Mouse (Mus musculus) liver, postnatal 0 days (tissue): Measurements from ENCODE around the gene Smarcd2. TPM values are rescaled to one million over a fixed set of nuclear protein-coding genes. Genes with fewer than 3 reads are reported as not detected.

Experiments used
- ATAC-seq: fragments of 200-750 bp; cut with Nextera tagmentation; 2 replicates; pipeline ENCODE4 v1.8.0; 2017; ENCODE audit warnings: mild to moderate bottlenecking, moderate library complexity
- DNase-seq: peaks from one replicate; pipeline ENCODE4 v3.0.0-alpha.2; 2016
- H3K27ac ChIP-seq: fragments of 300-500 bp; sonication (generic); 2 replicates; pipeline ENCODE4 v1.5.1; 2014; ENCODE audit warnings: antibody characterized with exemption, moderate library complexity, mild to moderate bottlenecking, low read depth
- H3K27me3 ChIP-seq: fragments of 300-500 bp; sonication (generic); 2 replicates; pipeline ENCODE4 v1.6.1; 2014; ENCODE audit warnings: low read length, control low read depth, mixed read lengths; ENCODE audit not compliant: insufficient read depth
- H3K36me3 ChIP-seq: fragments of 300-500 bp; sonication (generic); replicated peaks from 2 replicates; pipeline ENCODE4 v1.6.1; 2014; ENCODE audit warnings: mild to moderate bottlenecking, control low read depth, low read length, moderate library complexity, mixed read lengths; ENCODE audit not compliant: insufficient read depth
- H3K4me1 ChIP-seq: fragments of 300-500 bp; sonication (generic); 2 replicates; pipeline ENCODE4 v1.6.1; 2014; ENCODE audit warnings: antibody characterized with exemption, mild to moderate bottlenecking, control low read depth; ENCODE audit not compliant: insufficient read depth
- H3K4me2 ChIP-seq: fragments of 300-500 bp; sonication (generic); 2 replicates; pipeline ENCODE4 v1.6.1; 2014; ENCODE audit warnings: low read depth, mild to moderate bottlenecking, low read length, moderate library complexity, mixed read lengths
- H3K4me3 ChIP-seq: fragments of 300-500 bp; sonication (generic); 2 replicates; pipeline ENCODE4 v1.5.1; 2014; ENCODE audit warnings: low read depth, low read length
- H3K9ac ChIP-seq: fragments of 300-500 bp; sonication (generic); replicated peaks from 2 replicates; pipeline ENCODE4 v1.6.1; 2014; ENCODE audit warnings: mild to moderate bottlenecking, moderate library complexity
- H3K9me3 ChIP-seq: fragments of 300-500 bp; sonication (generic); 2 replicates; pipeline ENCODE4 v1.6.1; 2016; ENCODE audit warnings: mild to moderate bottlenecking, control low read depth, low read length, mixed read lengths
- CTCF ChIP-seq: sonication (generic); IDR thresholded peaks from 2 replicates; pipeline ENCODE4 v1.5.1; 2016; ENCODE audit warnings: antibody characterized with exemption, low read depth
- EP300 ChIP-seq: IDR thresholded peaks from 2 replicates; pipeline ENCODE4 v1.6.1; 2016; ENCODE audit warnings: antibody characterized with exemption, low read depth, mild to moderate bottlenecking
- WGBS: fragments of 180-500 bp; shearing (Covaris S2); extraction: QIAGEN DNeasy Blood & Tissue Kit; methylation state at CpG from one replicate; pipeline ENCODE4 v1.1.7; 2014; ENCODE audit not compliant: insufficient replicate concordance; 5-methylcytosine and 5-hydroxymethylcytosine counted together
- polyA plus RNA-seq: library from polyadenylated mRNA; unstranded; fragments of >200 nt; fragmentation: Nextera tagmentation; extraction: Ambion mirVana; gene quantifications from 2 replicates; pipeline ENCODE4 v1.2.1, GENCODE M21; 2015

Smarcd2 gene
- polyA plus RNA-seq, 1 experiment from 2014 or later, result 16.4 TPM

DNA sequence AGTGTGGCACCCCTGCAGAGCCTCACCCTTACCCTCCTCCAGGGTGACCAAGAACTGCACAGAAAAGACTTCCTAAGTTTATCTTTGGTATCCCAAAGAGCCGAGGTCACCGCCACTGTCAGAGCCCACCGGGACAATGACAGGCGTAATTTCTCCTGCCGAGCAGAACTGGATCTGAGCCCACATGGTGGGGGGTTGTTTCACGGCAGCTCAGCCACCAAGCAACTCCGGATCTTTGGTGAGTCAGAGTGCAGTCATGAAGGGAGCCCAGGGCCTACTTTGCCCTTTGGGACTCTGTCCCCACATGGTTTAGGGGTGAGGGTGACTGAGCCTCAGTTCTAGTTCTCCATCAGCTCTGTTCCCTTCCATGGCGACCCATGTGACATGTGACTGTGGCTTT is 11.4 kb upstream of the Smarcd2 start:
- no peak overlapping the region for H3K4me3 ChIP-seq
- H3K9ac ChIP-seq, result no peak overlapping the region
- no peak for ATAC-seq
- no peak overlapping the region for H3K27ac ChIP-seq
- no peaks in the 10 kb centered on the region for H3K4me1 ChIP-seq
- no peaks in the 10 kb centered on the region for H3K9me3 ChIP-seq
- H3K4me2 ChIP-seq, result no peak overlapping the region
- H3K36me3 ChIP-seq, result no peaks in the 10 kb centered on the region
- no peaks in the 10 kb centered on the region for H3K27me3 ChIP-seq
- TF ChIP-seq EP300 (no peak), CTCF (no peak)
- DNase-seq, result no peak
- 62% methylated on average over 8 of the region's 8 CpGs for WGBS

DNA sequence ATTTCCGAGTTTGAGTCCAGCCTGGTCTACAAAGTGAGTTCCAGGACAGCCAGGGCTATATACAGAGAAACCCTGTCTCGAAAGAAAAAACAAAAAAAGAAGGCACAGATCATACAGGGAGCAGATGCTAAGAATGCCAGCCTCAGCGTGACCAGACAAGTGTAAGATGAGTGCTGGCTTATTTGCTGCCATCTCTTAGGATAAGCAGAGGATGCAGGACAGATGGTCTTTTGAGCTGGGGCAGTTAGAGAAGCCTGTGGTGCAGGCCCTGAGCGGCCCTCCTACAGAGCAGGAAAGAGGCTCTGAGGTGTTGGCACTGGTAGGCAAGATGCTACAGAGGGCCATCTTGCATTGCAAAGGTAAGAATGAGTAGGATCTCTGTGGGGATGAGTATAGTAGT is 10.6 kb upstream of the Smarcd2 start:
- DNase-seq (no peak), ATAC-seq (no peak)
- no peaks in the 10 kb centered on the region for H3K36me3 ChIP-seq
- H3K9me3 ChIP-seq, result no peaks in the 10 kb centered on the region
- H3K4me3 ChIP-seq, result no peak overlapping the region
- no peak overlapping the region for H3K27ac ChIP-seq
- H3K9ac ChIP-seq, result no peak overlapping the region
- 80% methylated on average over 4 of the region's 4 CpGs for WGBS
- TF ChIP-seq CTCF, result no peak
- TF ChIP-seq EP300, result no peak
- H3K4me1 ChIP-seq, result no peaks in the 10 kb centered on the region
- no peak overlapping the region for H3K4me2 ChIP-seq
- H3K27me3 ChIP-seq, result no peaks in the 10 kb centered on the region

DNA sequence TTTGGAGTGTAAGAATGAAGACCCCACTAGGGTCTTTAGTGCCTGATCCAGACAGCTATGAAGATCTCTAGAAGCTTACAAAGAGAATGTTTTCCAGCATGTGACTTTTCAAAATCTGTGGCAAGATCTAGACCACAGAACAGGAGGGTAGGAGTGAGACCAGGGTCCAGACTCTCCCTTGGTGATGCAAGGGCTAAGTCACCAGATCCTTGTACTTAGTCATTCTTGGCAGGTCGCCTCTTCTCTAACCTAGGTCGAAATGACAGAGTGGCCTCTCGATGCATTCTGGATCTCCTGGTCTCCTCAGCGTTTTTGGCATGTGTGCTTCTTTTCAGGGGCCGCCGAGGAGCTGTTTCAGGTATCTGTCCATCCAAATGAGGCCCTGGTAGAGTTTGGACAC is 9.7 kb upstream of the Smarcd2 start:
- H3K36me3 ChIP-seq, result no peaks in the 10 kb centered on the region
- H3K9ac ChIP-seq, result no peak overlapping the region
- DNase-seq (no peak), ATAC-seq (no peak)
- no peak overlapping the region for H3K4me2 ChIP-seq
- H3K9me3 ChIP-seq, result no peaks in the 10 kb centered on the region
- H3K27me3 ChIP-seq, result no peaks in the 10 kb centered on the region
- TF ChIP-seq EP300 (no peak), CTCF (no peak)
- H3K4me1 ChIP-seq, result no peaks in the 10 kb centered on the region
- H3K4me3 ChIP-seq, result no peak overlapping the region
- no peak overlapping the region for H3K27ac ChIP-seq
- 77% methylated on average over 6 of the region's 6 CpGs for WGBS

DNA sequence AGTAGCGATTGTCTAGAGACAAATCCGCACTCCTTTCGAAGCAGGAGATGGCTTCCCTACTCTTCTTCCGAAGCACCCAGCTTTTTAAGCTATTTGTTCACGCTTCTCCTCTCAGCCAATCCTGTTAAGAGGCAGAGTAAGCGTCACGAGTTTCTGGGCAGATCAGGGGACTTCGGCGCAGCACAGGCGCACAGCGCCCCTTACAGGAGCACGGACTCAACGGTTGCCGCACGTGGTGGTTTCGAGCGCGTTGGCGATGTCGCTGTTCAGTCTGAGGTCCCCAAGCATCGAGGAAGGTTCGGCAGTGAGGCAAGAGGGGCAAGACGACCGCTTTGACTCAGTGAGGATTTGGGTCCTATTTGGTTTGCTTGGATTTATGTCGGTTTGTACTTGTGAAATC is 3.7 kb upstream of the Smarcd2 start, which contains the start of gene Tcam1:
Gene Tcam1, plus strand, starts transcription at position 219 of the 400 bp plus-strand sequence.
- peak; percentile 22 for ATAC-seq
- 3% methylated on average over 25 of the region's 25 CpGs for WGBS

DNA sequence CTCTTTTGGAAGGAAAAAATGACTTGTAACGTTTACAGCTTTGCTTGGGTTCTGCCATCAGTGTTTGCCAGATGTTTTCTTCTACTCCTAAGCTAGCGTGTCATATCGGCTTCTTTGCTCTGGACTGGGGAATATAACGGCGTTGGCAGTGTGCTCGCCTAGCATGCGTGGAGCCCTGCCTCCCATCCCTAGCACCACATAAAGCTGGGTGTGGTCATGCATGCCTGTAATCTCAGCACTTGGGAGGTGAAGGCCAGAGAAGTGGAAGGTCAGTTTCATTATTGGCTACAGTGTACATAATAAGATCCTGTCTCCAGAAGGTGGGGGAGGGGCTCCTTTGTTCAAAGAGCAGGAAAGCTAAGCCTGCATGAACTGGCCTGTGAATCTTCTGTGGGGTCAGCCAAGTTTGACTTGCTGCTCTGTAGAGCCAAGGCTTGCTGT is 2.2 kb upstream of the Smarcd2 start:
- DNase-seq, result no peak
- no peak overlapping the region for H3K9ac ChIP-seq
- TF ChIP-seq EP300 (no peak), CTCF (no peak)
- no peaks in the 10 kb centered on the region for H3K9me3 ChIP-seq
- no peak for ATAC-seq
- H3K27ac ChIP-seq, result no peak overlapping the region
- H3K4me1 ChIP-seq, result peaks cover 33% of the 10 kb centered on the region
- H3K4me2 ChIP-seq, result no peak overlapping the region
- H3K36me3 ChIP-seq, result no peaks in the 10 kb centered on the region
- 85% methylated on average over 7 of the region's 7 CpGs for WGBS
- H3K27me3 ChIP-seq, result no peaks in the 10 kb centered on the region
- no peak overlapping the region for H3K4me3 ChIP-seq

More for the DNA sequence above, 3.7 kb upstream of the Smarcd2 start, which contains the start of gene Tcam1:
- H3K27ac ChIP-seq, result no peak within 1 kb of the TSS
- DNase-seq, result peak; percentile 96
- no peak within 1 kb of the TSS for H3K4me3 ChIP-seq
- peak within 1 kb of the TSS; percentile 52 for H3K4me2 ChIP-seq
- H3K36me3 ChIP-seq, result no peaks in the 10 kb centered on the region
- no peaks in the 10 kb centered on the region for H3K9me3 ChIP-seq
- no peak within 1 kb of the TSS for H3K9ac ChIP-seq
- H3K4me1 ChIP-seq, result peaks cover 18% of the 10 kb centered on the region
- H3K27me3 ChIP-seq, result no peaks in the 10 kb centered on the region
- TF ChIP-seq CTCF (peak; percentile 98), EP300 (no peak)

DNA sequence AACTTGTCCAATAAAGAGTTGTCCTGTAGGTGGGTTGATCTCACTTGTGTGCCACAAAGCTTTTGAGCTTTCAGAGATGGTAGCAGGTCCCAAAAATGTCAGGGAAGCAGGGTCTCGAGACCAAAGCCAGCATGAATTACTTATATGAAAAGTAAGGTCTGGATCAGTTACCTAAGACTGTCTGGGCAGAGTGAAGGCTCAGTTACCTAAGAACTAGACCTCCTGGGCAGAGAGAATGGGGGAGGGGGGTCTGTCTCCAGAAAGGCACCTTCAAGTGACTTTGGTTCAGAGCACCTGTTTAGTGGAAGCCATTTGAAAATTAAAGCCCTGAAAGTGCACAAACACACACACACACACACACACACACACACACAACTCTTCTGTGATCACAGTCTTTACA is 1.6 kb upstream of the Smarcd2 start:
- Histone ChIP-seq H3K9me3 (no peaks in the 10 kb centered on the region), H3K27me3 (no peaks in the 10 kb centered on the region), H3K27ac (no peak overlapping the region), H3K36me3 (no peaks in the 10 kb centered on the region), H3K9ac (no peak overlapping the region), H3K4me1 (peaks cover 37% of the 10 kb centered on the region), H3K4me2 (no peak overlapping the region), H3K4me3 (no peak overlapping the region)
- 76% methylated on average over 1 of the region's 1 CpGs for WGBS
- TF ChIP-seq EP300 (no peak), CTCF (no peak)
- DNase-seq (no peak), ATAC-seq (no peak)

DNA sequence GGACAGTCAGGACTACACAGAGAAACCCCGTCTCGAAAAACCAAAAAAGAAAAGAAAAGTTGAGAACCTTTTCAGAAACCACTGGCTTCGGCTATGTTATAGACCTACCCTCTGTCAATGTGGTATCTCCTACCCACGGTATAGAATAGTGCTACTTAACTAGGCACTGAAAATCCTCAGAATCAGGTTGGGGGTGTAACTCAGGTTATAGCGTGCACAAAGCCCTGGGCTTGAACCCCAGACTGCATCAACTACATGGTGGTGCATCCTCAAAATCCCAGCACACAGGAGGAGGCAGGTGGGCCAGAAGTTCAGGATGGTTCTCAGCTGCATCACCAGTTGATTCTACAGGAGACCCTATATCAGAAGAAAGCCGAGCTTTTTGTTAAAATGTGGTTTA is 1.0 kb upstream of the Smarcd2 start:
- no peak overlapping the region for H3K4me3 ChIP-seq
- peak overlapping the region; percentile 85; the same call in 1 of the 2 replicates for H3K27ac ChIP-seq
- peaks cover 42% of the 10 kb centered on the region for H3K4me1 ChIP-seq

More for the DNA sequence above, 1.0 kb upstream of the Smarcd2 start:
- DNase-seq, result no peak
- Histone ChIP-seq H3K27me3 (no peaks in the 10 kb centered on the region), H3K4me2 (peak overlapping the region; percentile 79), H3K9me3 (no peaks in the 10 kb centered on the region), H3K9ac (no peak overlapping the region), H3K36me3 (no peaks in the 10 kb centered on the region)
- TF ChIP-seq EP300 (no peak), CTCF (no peak)
- 86% methylated on average over 6 of the region's 6 CpGs for WGBS
- no peak for ATAC-seq
